Mouse (Mus musculus) cerebellum, postnatal 25 days (tissue): ENCODE results near the gene Atp2a1.

Source experiments
- DNase-seq, 2 experiments: peaks; one replicate each; pipeline ENCODE4 v3.0.0; 2021; ENCODE audit warnings: mixed read lengths in 2 of 2

Atp2a1 gene

GRCm38 (mm10) chr7:126399548-126399947 lies 63.4 kb downstream of the Atp2a1 start:
- DNase-seq, result peak; percentile 87 to 93

DNA sequence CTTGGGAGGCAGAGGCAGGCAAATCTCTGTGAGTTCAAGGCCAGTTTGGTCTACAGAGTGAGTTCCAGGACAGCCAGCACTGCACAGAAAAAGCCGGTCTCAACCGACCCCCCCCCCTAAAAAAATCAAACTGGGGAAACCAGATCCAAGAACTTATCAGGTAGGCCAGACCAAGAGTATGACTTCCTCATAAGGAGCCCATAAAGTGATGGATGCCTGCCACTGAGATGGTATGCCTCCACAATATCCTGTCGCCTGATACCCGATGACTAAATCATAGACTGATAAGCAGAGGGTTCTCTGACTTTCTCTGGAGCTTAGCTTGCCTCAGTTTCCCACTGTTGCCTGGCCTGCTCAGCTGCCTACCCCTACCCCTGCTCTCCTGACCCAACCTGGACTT lies 65.1 kb downstream of the Atp2a1 start:
- no peak for DNase-seq

GRCm38 (mm10) chr7:126397221-126397620 lies 65.7 kb downstream of the Atp2a1 start:
- DNase-seq, result no peak

DNA sequence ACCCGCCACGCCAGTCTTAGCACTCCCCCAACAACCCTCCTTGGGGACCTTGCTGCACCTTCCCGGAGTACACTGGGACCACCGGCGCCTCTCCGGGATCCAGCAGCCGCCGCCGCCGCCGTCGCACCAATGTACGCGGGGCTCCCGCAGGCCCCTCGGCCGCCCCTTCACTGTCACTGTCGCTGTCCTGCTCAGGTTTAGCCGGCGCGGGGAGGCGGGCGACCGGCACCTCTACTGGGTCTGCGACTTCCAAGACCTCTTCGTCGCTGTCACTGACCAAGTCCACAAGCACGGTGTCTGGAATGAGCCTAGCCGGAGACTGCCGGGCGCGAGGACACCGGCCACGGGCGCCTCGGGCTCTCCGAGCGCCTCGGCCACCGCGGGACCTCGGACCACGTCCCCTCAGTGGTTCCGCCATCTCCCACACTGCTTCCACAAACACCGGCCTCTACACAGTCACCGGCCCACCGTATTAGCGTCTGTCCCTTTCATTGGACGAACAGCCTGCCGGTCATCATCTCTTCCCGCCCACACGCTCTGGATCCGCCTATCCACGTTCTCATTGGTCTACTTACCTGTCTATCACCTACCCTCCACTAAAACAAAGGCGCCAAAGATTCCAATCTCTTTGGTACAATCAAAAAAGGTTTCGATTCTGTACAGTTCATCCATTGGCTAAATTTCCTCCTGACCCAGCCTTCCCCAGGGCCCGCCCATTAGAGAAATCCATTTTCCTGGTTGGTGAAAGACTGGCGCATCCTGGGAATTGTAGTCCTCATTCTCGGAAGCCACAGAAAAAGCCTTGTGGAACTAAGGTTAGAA lies 66.4 kb downstream of the Atp2a1 start, which contains the start of gene Nfatc2ip:
Gene Nfatc2ip (minus strand): TSS at position 440 of the 822 bp plus-strand sequence.
- DNase-seq, result peak; percentile 95 to 98
